Mouse (Mus musculus) MEL (cell line): Measurements from ENCODE around the gene Glp2r. TPM values are rescaled to one million over a fixed set of nuclear protein-coding genes. Genes with fewer than 3 reads are reported as not detected.

ENCODE experiments used
- DNase-seq: peaks from one replicate; pipeline ENCODE4 v3.0.0; 2011; ENCODE audit warnings: low read depth, low spot score
- H3K27ac ChIP-seq: 2 replicates; pipeline ENCODE4 v1.5.1; 2012; ENCODE audit warnings: low read depth, mild to moderate bottlenecking, control low read depth, low read length, moderate library complexity; ENCODE audit not compliant: control insufficient read depth
- H3K27me3 ChIP-seq, 2 experiments: fragments of 150-350 bp in 1 of 2; sonication (generic) in 1 of 2; 2 replicates each; pipeline ENCODE4 v1.6.1; 2012; ENCODE audit warnings: low read length in 2 of 2, mild to moderate bottlenecking in 2 of 2, improper control_type of control experiment in 1 of 2, moderate library complexity in 1 of 2; ENCODE audit not compliant: insufficient read depth in 2 of 2, control insufficient read depth in 1 of 2
- H3K36me3 ChIP-seq, 2 experiments: 2 replicates each; pipeline ENCODE4 v1.6.1; 2012 to 2014; ENCODE audit warnings: low read length in 2 of 2, improper control_type of control experiment in 1 of 2, inconsistent platforms in 1 of 2, mild to moderate bottlenecking in 1 of 2; ENCODE audit not compliant: insufficient read depth in 2 of 2, control insufficient read depth in 1 of 2
- H3K4me1 ChIP-seq, 2 experiments: fragments of 150-350 bp in 1 of 2; sonication (generic) in 1 of 2; 2 replicates each; pipeline ENCODE4 v1.6.1; 2012; ENCODE audit warnings: low read length in 2 of 2, improper control_type of control experiment in 1 of 2, mild to moderate bottlenecking in 1 of 2; ENCODE audit not compliant: insufficient read depth in 2 of 2, control insufficient read depth in 1 of 2
- H3K4me3 ChIP-seq, 2 experiments: fragments of 150-350 bp in 1 of 2; sonication (generic) in 1 of 2; 2 replicates each; pipeline ENCODE4 v1.5.1; 2012; ENCODE audit warnings: low read depth in 2 of 2, low read length in 2 of 2, mild to moderate bottlenecking in 2 of 2, moderate library complexity in 2 of 2, control low read depth in 1 of 2, improper control_type of control experiment in 1 of 2; ENCODE audit not compliant: control insufficient read depth in 1 of 2, insufficient read depth in 1 of 2
- H3K79me2 ChIP-seq: 2 replicates; pipeline ENCODE4 v1.6.1; 2012; ENCODE audit warnings: mild to moderate bottlenecking, low read length, moderate library complexity; ENCODE audit not compliant: control insufficient read depth, poor library complexity, insufficient read depth
- H3K9ac ChIP-seq: 2 replicates; pipeline ENCODE4 v1.6.1; 2012; ENCODE audit warnings: low read depth, mild to moderate bottlenecking, control low read depth, low read length, moderate library complexity; ENCODE audit not compliant: control insufficient read depth, poor library complexity, severe bottlenecking
- H3K9me3 ChIP-seq: fragments of 150-350 bp; sonication (generic); replicated peaks from 2 replicates; pipeline ENCODE4 v1.6.1; 2012; ENCODE audit warnings: mild to moderate bottlenecking, low read length, improper control_type of control experiment, moderate library complexity; ENCODE audit not compliant: insufficient read depth
- BHLHE40 ChIP-seq: IDR thresholded peaks from 2 replicates; pipeline ENCODE4 v1.6.1; 2012; ENCODE audit warnings: low read depth, mild to moderate bottlenecking, inconsistent platforms, low read length, improper control_type of control experiment, borderline replicate concordance
- CHD1 ChIP-seq: IDR thresholded peaks from 2 replicates; pipeline ENCODE4 v1.6.1; 2012; ENCODE audit warnings: low read depth, mild to moderate bottlenecking, inconsistent platforms, low read length, improper control_type of control experiment
- CTCF ChIP-seq, 3 experiments: IDR thresholded peaks in 2 of 3; conservative IDR thresholded peaks in 1 of 3; 2 replicates each; pipeline ENCODE4 v1.5.1; 2011 to 2012; ENCODE audit warnings: low read length in 3 of 3, low read depth in 2 of 3, mild to moderate bottlenecking in 2 of 3, improper control_type of control experiment in 1 of 3, inconsistent platforms in 1 of 3, mixed read lengths in 1 of 3, moderate library complexity in 1 of 3; ENCODE audit not compliant: control insufficient read depth in 1 of 3, insufficient read depth in 1 of 3, poor library complexity in 1 of 3, severe bottlenecking in 1 of 3
- ELF1 ChIP-seq: IDR thresholded peaks from 2 replicates; pipeline ENCODE4 v1.6.1; 2014; ENCODE audit warnings: low read depth, mild to moderate bottlenecking, inconsistent platforms, low read length, improper control_type of control experiment, moderate library complexity
- ETS1 ChIP-seq: IDR thresholded peaks from 2 replicates; pipeline ENCODE4 v1.6.1; 2012; ENCODE audit warnings: low read depth, mild to moderate bottlenecking, inconsistent platforms, low read length, improper control_type of control experiment, moderate library complexity
- GABPA ChIP-seq: IDR thresholded peaks from 2 replicates; pipeline ENCODE4 v1.6.1; 2012; ENCODE audit warnings: low read depth, mild to moderate bottlenecking, inconsistent platforms, low read length, improper control_type of control experiment, moderate library complexity
- GATA1 ChIP-seq: IDR thresholded peaks from 2 replicates; pipeline ENCODE4 v1.6.1; 2011; ENCODE audit warnings: low read depth, low read length, improper control_type of control experiment
- HCFC1 ChIP-seq: IDR thresholded peaks from 2 replicates; pipeline ENCODE4 v1.6.1; 2012; ENCODE audit warnings: low read depth, mild to moderate bottlenecking, inconsistent platforms, low read length, improper control_type of control experiment, moderate library complexity
- MAFK ChIP-seq: IDR thresholded peaks from 2 replicates; pipeline ENCODE4 v1.6.1; 2011; ENCODE audit warnings: low read depth, mild to moderate bottlenecking, low read length, improper control_type of control experiment, borderline replicate concordance
- MYC ChIP-seq: IDR thresholded peaks from 2 replicates; pipeline ENCODE4 v1.6.1; 2011; ENCODE audit warnings: low read depth, mild to moderate bottlenecking, low read length, improper control_type of control experiment, moderate library complexity
- POLR2A ChIP-seq, 2 experiments: IDR thresholded peaks; 2 replicates each; pipeline ENCODE4 v1.6.1; 2011 to 2012; ENCODE audit warnings: low read length in 2 of 2, mild to moderate bottlenecking in 2 of 2, control low read depth in 1 of 2, improper control_type of control experiment in 1 of 2, low read depth in 1 of 2, moderate library complexity in 1 of 2; ENCODE audit not compliant: control insufficient read depth in 1 of 2, insufficient read depth in 1 of 2, poor library complexity in 1 of 2
- POLR2AphosphoS2 ChIP-seq: IDR thresholded peaks from 2 replicates; pipeline ENCODE4 v1.6.1; 2011; ENCODE audit warnings: low read length, improper control_type of control experiment
- POLR2AphosphoS5 ChIP-seq: IDR thresholded peaks from 2 replicates; pipeline ENCODE4 v1.6.1; 2012; ENCODE audit warnings: low read depth, borderline replicate concordance, mild to moderate bottlenecking, inconsistent platforms, low read length, moderate library complexity, mixed read lengths
- RAD21 ChIP-seq: IDR thresholded peaks from 2 replicates; pipeline ENCODE4 v1.6.1; 2011; ENCODE audit warnings: mild to moderate bottlenecking, low read depth, low read length, improper control_type of control experiment
- RCOR1 ChIP-seq: IDR thresholded peaks from 2 replicates; pipeline ENCODE4 v1.6.1; 2012; ENCODE audit warnings: low read depth, mild to moderate bottlenecking, inconsistent platforms, low read length, improper control_type of control experiment
- SIN3A ChIP-seq: IDR thresholded peaks from 2 replicates; pipeline ENCODE4 v1.6.1; 2012; ENCODE audit warnings: low read length, improper control_type of control experiment, inconsistent platforms
- SMC3 ChIP-seq: IDR thresholded peaks from 2 replicates; pipeline ENCODE4 v1.6.1; 2011; ENCODE audit warnings: low read depth, low read length, improper control_type of control experiment
- USF1 ChIP-seq: IDR thresholded peaks from 2 replicates; pipeline ENCODE4 v1.6.1; 2014; ENCODE audit warnings: low read depth, mild to moderate bottlenecking, inconsistent platforms, low read length, improper control_type of control experiment, moderate library complexity
- USF2 ChIP-seq, 2 experiments: IDR thresholded peaks; 2 replicates each; pipeline ENCODE4 v1.6.1; 2011 to 2012; ENCODE audit warnings: improper control_type of control experiment in 2 of 2, low read length in 2 of 2, borderline replicate concordance in 1 of 2, inconsistent platforms in 1 of 2, low read depth in 1 of 2, mild to moderate bottlenecking in 1 of 2; ENCODE audit not compliant: insufficient read depth in 1 of 2
- ZC3H11A ChIP-seq: IDR thresholded peaks from 2 replicates; pipeline ENCODE4 v1.6.1; 2012; ENCODE audit warnings: low read depth, mild to moderate bottlenecking, inconsistent platforms, low read length, improper control_type of control experiment
- ZKSCAN1 ChIP-seq: IDR thresholded peaks from 2 replicates; pipeline ENCODE4 v1.6.1; 2012; ENCODE audit warnings: low read depth, mild to moderate bottlenecking, inconsistent platforms, low read length, improper control_type of control experiment, moderate library complexity
- ZMIZ1 ChIP-seq: IDR thresholded peaks from 2 replicates; pipeline ENCODE4 v1.6.1; 2012; ENCODE audit warnings: low read depth, mild to moderate bottlenecking, inconsistent platforms, low read length, improper control_type of control experiment, moderate library complexity
- polyA plus RNA-seq, 2 experiments: library from polyadenylated mRNA; stranded (reverse) in 1 of 2; unstranded in 1 of 2; fragments of >175 nt in 1 of 2; fragments of >200 nt in 1 of 2; gene quantifications; 2 replicates each; pipeline versions ENCODE4 v1.2.1 to v1.2.4; 2012; ENCODE audit warnings: low replicate concordance in 2 of 2, low read depth in 1 of 2; ENCODE audit not compliant: insufficient read length in 2 of 2, insufficient read depth in 1 of 2, missing spikeins in 1 of 2
- total RNA-seq: library from RNA; depleted of rRNA; stranded (reverse); fragments of 300-350 nt; gene quantifications from 2 replicates; pipeline ENCODE4 v1.2.3, GENCODE M21; 2012

Glp2r gene
- total and polyA plus RNA-seq, 3 experiments: not detected

DNA sequence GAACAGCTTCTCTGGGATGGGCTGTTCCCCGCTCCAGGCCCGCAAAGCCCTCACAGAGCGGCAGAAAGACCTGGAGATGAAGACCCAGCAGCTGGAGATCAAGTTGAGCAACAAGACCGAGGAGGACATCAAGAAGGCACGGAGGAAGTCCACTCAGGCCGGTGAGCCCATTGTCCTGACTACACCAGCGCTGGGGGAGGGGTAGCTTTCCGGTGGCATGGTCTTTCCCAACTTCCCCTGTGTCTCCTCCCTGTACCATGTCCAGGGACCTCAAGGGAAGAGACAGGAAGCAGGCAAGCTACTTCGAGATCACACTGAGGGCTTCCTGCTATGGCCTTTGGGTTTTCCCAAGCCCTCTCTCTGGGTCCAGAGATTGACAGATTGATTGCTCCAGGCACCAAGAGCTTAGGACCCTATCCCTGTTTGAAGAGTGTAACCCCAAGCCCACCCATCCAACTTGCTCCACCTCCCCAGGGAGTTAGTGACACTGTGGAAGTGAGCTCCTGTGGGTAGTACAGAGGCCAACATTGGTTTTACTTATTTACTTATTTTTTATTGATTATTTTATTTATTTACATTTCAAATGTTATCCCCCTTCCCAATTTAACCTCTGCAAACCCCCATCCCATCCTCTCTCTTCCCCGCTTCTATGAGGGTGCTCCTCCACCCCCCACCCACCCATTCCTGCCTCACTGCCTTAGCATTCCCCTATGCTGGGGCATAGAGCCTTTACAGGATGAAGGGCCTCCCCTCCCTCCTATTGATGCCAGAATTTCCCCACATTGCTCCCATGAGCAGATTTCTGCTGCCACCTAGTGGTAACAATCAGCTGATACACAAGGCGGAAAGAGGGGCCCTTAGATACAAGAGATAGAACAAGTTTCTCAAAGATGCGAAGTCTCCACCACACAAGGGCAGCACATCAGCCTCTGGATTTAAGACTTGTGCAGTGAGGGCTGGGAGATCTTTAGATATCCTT is 95.1 kb downstream of the Glp2r start:
- no peaks in the 10 kb centered on the region for H3K36me3 ChIP-seq

DNA sequence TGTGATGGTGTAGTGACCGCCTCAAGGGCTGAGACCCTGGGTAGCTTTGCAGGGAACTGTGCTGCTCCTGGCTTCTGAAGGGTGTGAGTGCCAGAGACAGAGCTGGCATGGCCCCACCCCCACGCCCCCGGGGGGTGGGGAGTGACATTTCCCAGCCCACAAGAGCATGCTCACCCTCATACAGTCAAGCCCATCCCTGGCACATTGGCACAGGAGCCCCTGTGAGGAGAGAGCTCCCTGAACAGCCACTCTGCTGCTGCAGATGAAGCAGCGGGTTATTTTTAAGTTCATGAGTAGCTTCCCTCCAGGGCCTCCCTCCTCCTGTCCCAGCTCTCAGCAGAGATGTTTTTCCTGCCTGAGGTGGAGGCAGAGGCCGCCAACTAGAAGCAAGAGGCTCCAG is 98.8 kb downstream of the Glp2r start:
- DNase-seq: no peak
- no peak overlapping the region for H3K9ac ChIP-seq
- H3K36me3 ChIP-seq: no peaks in the 10 kb centered on the region
- no peaks in the 10 kb centered on the region for H3K4me1 ChIP-seq
- no peaks in the 10 kb centered on the region for H3K9me3 ChIP-seq
- H3K79me2 ChIP-seq: no peaks in the 10 kb centered on the region
- TF ChIP-seq POLR2A (IDR thresholded peaks at IDR 0.05; ENCODE audit: control insufficient read depth in 1 of 2, insufficient read depth in 1 of 2, low read depth in 1 of 2, low read length in 2 of 2, poor library complexity in 1 of 2): no peak
- no peak for TF ChIP-seq GABPA
- TF ChIP-seq BHLHE40: no peak
- no peak for TF ChIP-seq RCOR1
- no peak for TF ChIP-seq ETS1
- no peak for TF ChIP-seq POLR2AphosphoS5
- no peak for TF ChIP-seq CHD1
- TF ChIP-seq CTCF (IDR thresholded peaks at IDR 0.05 in 2 of 3, conservative IDR thresholded peaks at IDR 0.05 in 1 of 3; ENCODE audit: control insufficient read depth in 1 of 3, insufficient read depth in 1 of 3, low read depth in 2 of 3, low read length in 3 of 3, poor library complexity in 1 of 3, severe bottlenecking in 1 of 3): no peak
- TF ChIP-seq ELF1: no peak
- TF ChIP-seq ZMIZ1: no peak
- TF ChIP-seq USF1: no peak
- no peak for TF ChIP-seq ZKSCAN1
- TF ChIP-seq MYC: no peak
- no peak for TF ChIP-seq RAD21
- TF ChIP-seq GATA1: no peak
- TF ChIP-seq SIN3A: no peak
- TF ChIP-seq HCFC1: no peak
- TF ChIP-seq POLR2AphosphoS2: no peak
- no peaks in the 10 kb centered on the region for H3K27me3 ChIP-seq
- no peak overlapping the region for H3K27ac ChIP-seq
- H3K4me3 ChIP-seq: no peak overlapping the region

More for the DNA sequence above, 95.1 kb downstream of the Glp2r start:
- Histone ChIP-seq H3K4me3 (no peak overlapping the region), H3K4me1 (no peaks in the 10 kb centered on the region), H3K9ac (no peak overlapping the region), H3K9me3 (no peaks in the 10 kb centered on the region; the same call in 1 of the 2 replicates), H3K27ac (no peak overlapping the region), H3K27me3 (no peaks in the 10 kb centered on the region), H3K79me2 (no peaks in the 10 kb centered on the region)
- peak; percentile 47 for DNase-seq
- TF ChIP-seq USF2 (IDR thresholded peaks at IDR 0.05; ENCODE audit: borderline replicate concordance in 1 of 2, insufficient read depth in 1 of 2, low read depth in 1 of 2, low read length in 2 of 2): no peak
- peak; percentile 36 to 64 (median 56) for TF ChIP-seq CTCF (IDR thresholded peaks at IDR 0.05 in 2 of 3, conservative IDR thresholded peaks at IDR 0.05 in 1 of 3; ENCODE audit: control insufficient read depth in 1 of 3, insufficient read depth in 1 of 3, low read depth in 2 of 3, low read length in 3 of 3, poor library complexity in 1 of 3, severe bottlenecking in 1 of 3)
- TF ChIP-seq SMC3: peak; percentile 50
- no peak for TF ChIP-seq CHD1
- no peak for TF ChIP-seq MAFK
- TF ChIP-seq ZC3H11A: 0 out of 2 replicates have a peak, but pooled peaks have one; percentile 34
- peak; percentile 61 for TF ChIP-seq RAD21
